Mouse (Mus musculus) testis, adult 2 months (tissue): ENCODE results near the gene Syn3.

ENCODE experiments used
- CTCF ChIP-seq: fragments of 200-500 bp; IDR thresholded peaks from 2 replicates; pipeline ENCODE4 v1.5.1; 2012; ENCODE audit warnings: low read depth, mild to moderate bottlenecking, inconsistent platforms, low read length, moderate library complexity; ENCODE audit not compliant: control insufficient read depth, insufficient read depth, insufficient replicate concordance
- POLR2A ChIP-seq: fragments of 200-500 bp; IDR thresholded peaks from 2 replicates; pipeline ENCODE4 v1.6.1; 2012; ENCODE audit warnings: low read depth, mild to moderate bottlenecking, inconsistent platforms, low read length, moderate library complexity; ENCODE audit not compliant: control insufficient read depth

GRCm38 (mm10) chr10:86346235-86346840, 152.4 kb downstream of the Syn3 start:
- no peak for TF ChIP-seq POLR2A
- TF ChIP-seq CTCF = no peak
